Mouse (Mus musculus): ENCODE measurements at regions not wholly inside any gene's neighbourhood (a gene's known extent, or its start where the extent isn't known, plus 50 kb on each side); places are given as distances from the start of the nearest gene placed in this dataset.
"Not testable (repeated sequence)": the region's sequence is repeated elsewhere in the genome, so short reads cannot be mapped to it uniquely, and the experiment has no call there.

- ATAC-seq (replicated peaks; ENCODE audit: low FRiP score, poor library complexity, severe bottlenecking), result no peak
Measured at GRCm38 (mm10) chr2:53276435-53276834, 84.9 kb downstream of the Arl6ip6 start.

- no peak for ATAC-seq (replicated peaks; ENCODE audit: low FRiP score, poor library complexity, severe bottlenecking)
Measured at GRCm38 (mm10) chr2:53301712-53302423, 110.3 kb downstream of the Arl6ip6 start.

- ATAC-seq (replicated peaks; ENCODE audit: low FRiP score, poor library complexity, severe bottlenecking), result no peak
Measured at GRCm38 (mm10) chr2:53330680-53331079, 139.2 kb downstream of the Arl6ip6 start.

GRCm38 (mm10) chr2:53359026-53359425 lies 167.5 kb downstream of the Arl6ip6 start:
- ATAC-seq (replicated peaks; ENCODE audit: low FRiP score, poor library complexity, severe bottlenecking), result no peak

GRCm38 (mm10) chr2:53382348-53382747 lies 190.8 kb downstream of the Arl6ip6 start:
- ATAC-seq (replicated peaks; ENCODE audit: low FRiP score, poor library complexity, severe bottlenecking), result no peak

- no peak for ATAC-seq (replicated peaks; ENCODE audit: low FRiP score, poor library complexity, severe bottlenecking)
Measured at GRCm38 (mm10) chr2:53384545-53385176, 193.1 kb downstream of the Arl6ip6 start.

GRCm38 (mm10) chr2:53388652-53389051 lies 197.1 kb downstream of the Arl6ip6 start:
- ATAC-seq (replicated peaks; ENCODE audit: low FRiP score, poor library complexity, severe bottlenecking), result no peak

GRCm38 (mm10) chr2:53414471-53414870 lies 222.9 kb downstream of the Arl6ip6 start:
- ATAC-seq (replicated peaks; ENCODE audit: low FRiP score, poor library complexity, severe bottlenecking), result no peak

GRCm38 (mm10) chr2:53437046-53437815 lies 245.7 kb downstream of the Arl6ip6 start:
- ATAC-seq (replicated peaks; ENCODE audit: low FRiP score, poor library complexity, severe bottlenecking), result no peak

GRCm38 (mm10) chr2:53440301-53440700 lies 248.8 kb downstream of the Arl6ip6 start:
- ATAC-seq (replicated peaks; ENCODE audit: low FRiP score, poor library complexity, severe bottlenecking), result not testable (repeated sequence)

- no peak for ATAC-seq (replicated peaks; ENCODE audit: low FRiP score, poor library complexity, severe bottlenecking)
Measured at GRCm38 (mm10) chr2:53460265-53460664, 268.7 kb downstream of the Arl6ip6 start.

- ATAC-seq (replicated peaks; ENCODE audit: low FRiP score, poor library complexity, severe bottlenecking), result no peak
Measured at GRCm38 (mm10) chr2:53474455-53474854, 282.9 kb downstream of the Arl6ip6 start.

- ATAC-seq (replicated peaks; ENCODE audit: low FRiP score, poor library complexity, severe bottlenecking), result not testable (repeated sequence)
Measured at GRCm38 (mm10) chr2:53479051-53479450, 287.5 kb downstream of the Arl6ip6 start.

GRCm38 (mm10) chr2:53488301-53488700 lies 296.8 kb downstream of the Arl6ip6 start:
- ATAC-seq (replicated peaks; ENCODE audit: low FRiP score, poor library complexity, severe bottlenecking), result no peak

- ATAC-seq (replicated peaks; ENCODE audit: low FRiP score, poor library complexity, severe bottlenecking), result no peak
Measured at GRCm38 (mm10) chr2:53490805-53491585, 299.5 kb downstream of the Arl6ip6 start.

- no peak for ATAC-seq (replicated peaks; ENCODE audit: low FRiP score, poor library complexity, severe bottlenecking)
Measured at GRCm38 (mm10) chr2:53492788-53493187, 301.3 kb downstream of the Arl6ip6 start.

- no peak for ATAC-seq (replicated peaks; ENCODE audit: low FRiP score, poor library complexity, severe bottlenecking)
Measured at GRCm38 (mm10) chr2:53501657-53502274, 310.2 kb downstream of the Arl6ip6 start.

- no peak for ATAC-seq (replicated peaks; ENCODE audit: low FRiP score, poor library complexity, severe bottlenecking)
Measured at GRCm38 (mm10) chr2:53502275-53502667, 310.7 kb downstream of the Arl6ip6 start.

- ATAC-seq (replicated peaks; ENCODE audit: low FRiP score, poor library complexity, severe bottlenecking), result no peak
Measured at GRCm38 (mm10) chr2:53542097-53542496, 350.6 kb downstream of the Arl6ip6 start.

- ATAC-seq (replicated peaks; ENCODE audit: low FRiP score, poor library complexity, severe bottlenecking), result no peak
Measured at GRCm38 (mm10) chr2:53574007-53574406, 382.5 kb downstream of the Arl6ip6 start.

Data from erythroblast, adult 5-6 weeks (primary cell).